Mouse (Mus musculus): ENCODE measurements around the gene Alx1.

GRCm38 (mm10) chr10:103026636-103027225 is 3.3 kb downstream of the Alx1 start:
- TF ChIP-seq POLR2A (IDR thresholded peaks at IDR 0.05; ENCODE audit: extremely low read depth, insufficient read depth, low read length) (no peak), CTCF (IDR thresholded peaks at IDR 0.05; ENCODE audit: low read depth, low read length) (no peak)
